Mouse (Mus musculus): ENCODE results near the gene Psmb9. TPM values are rescaled to one million over a fixed set of nuclear protein-coding genes. Genes with fewer than 3 reads are reported as not detected.

The Psmb9 gene
- polyA plus RNA-seq, 2 experiments = 5.8 to 6.0 TPM

DNA sequence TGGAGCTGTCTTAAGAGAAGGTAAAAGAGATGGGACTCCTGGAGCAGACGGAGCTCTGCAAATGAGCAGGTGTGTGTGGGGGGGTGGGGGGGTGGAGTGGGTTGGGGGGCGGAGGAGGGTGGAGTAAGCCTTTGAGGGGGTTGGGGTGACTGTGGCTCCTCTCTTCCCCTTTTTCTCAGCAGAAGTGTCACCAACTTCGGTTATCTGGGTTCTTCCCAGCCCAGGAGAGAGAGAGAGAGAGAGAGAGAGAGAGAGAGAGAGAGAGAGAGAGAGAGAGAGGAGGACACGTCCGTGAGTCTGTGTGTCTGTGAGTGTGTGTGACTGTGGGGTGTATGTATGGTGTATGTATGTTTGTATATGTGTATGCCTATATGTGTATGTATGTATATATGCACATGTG, 44.1 kb downstream of the Psmb9 start:
- H3K27me3 ChIP-seq (ENCODE audit: control insufficient read depth, insufficient read depth, low read length) = peaks cover 19% of the 10 kb centered on the region
- H3K4me2 ChIP-seq (ENCODE audit: low read depth) = no peak overlapping the region
- ATAC-seq (ENCODE audit: insufficient read depth) (no peak), DNase-seq (ENCODE audit: low read depth in 3 of 3, low spot score in 3 of 3) (no peak)
- no peak overlapping the region for H3K4me3 ChIP-seq (ENCODE audit: insufficient read depth in 1 of 2, low read depth in 2 of 2, low read length in 2 of 2)
- no peaks in the 10 kb centered on the region for H3K36me3 ChIP-seq (replicated peaks; ENCODE audit: control insufficient read depth, insufficient read depth, low read depth)
- peaks cover 3 to 10% of the 10 kb centered on the region in 2 experiments; a peak in 3 of 4 replicates for H3K4me1 ChIP-seq (replicated peaks; ENCODE audit: control insufficient read depth in 2 of 2, insufficient read depth in 2 of 2, low read length in 1 of 2)
- no peaks in the 10 kb centered on the region for H3K9me3 ChIP-seq (ENCODE audit: control insufficient read depth, low read length)
- H3K9ac ChIP-seq (replicated peaks) = no peak overlapping the region
- no peak overlapping the region for H3K27ac ChIP-seq
- WGBS (ENCODE audit: insufficient replicate concordance) = 17% methylated on average over 4 of the region's 5 CpGs
- TF ChIP-seq CTCF (IDR thresholded peaks at IDR 0.05; ENCODE audit: low read depth) (no peak), EP300 (IDR thresholded peaks at IDR 0.05; ENCODE audit: low read depth) (no peak)

DNA sequence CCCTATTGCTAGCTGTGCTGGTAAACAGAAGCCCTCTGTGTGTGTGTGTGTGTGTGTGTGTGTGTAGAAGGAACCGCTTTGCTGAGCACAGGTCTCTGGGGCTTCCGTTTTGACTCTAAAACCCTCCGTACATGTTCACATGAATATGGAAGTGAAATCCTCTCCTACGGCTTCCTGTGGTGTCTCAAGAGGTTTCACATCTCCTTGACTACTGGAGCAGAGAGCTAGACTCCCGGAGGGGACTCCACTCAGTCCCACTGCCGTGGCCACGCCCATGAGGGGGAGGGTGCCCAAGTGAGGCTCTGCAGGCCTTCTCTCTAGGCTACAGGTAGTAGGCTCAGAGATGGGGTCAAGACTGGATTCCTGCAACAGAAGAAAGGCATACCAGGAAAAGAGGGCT, 44.5 kb downstream of the Psmb9 start, which contains the start of gene H2-DMb2:
Gene H2-DMb2, plus strand, starts transcription at position 275 of the 400 bp plus-strand sequence.
- H3K9me3 ChIP-seq (ENCODE audit: control insufficient read depth, low read length) = no peaks in the 10 kb centered on the region
- H3K4me1 ChIP-seq (replicated peaks; ENCODE audit: control insufficient read depth in 2 of 2, insufficient read depth in 2 of 2, low read length in 1 of 2) = peaks cover 3 to 10% of the 10 kb centered on the region in 2 experiments; a peak in 3 of 4 replicates
- H3K27me3 ChIP-seq (ENCODE audit: control insufficient read depth, insufficient read depth, low read length) = peaks cover 19% of the 10 kb centered on the region
- TF ChIP-seq EP300 (IDR thresholded peaks at IDR 0.05; ENCODE audit: low read depth) = no peak
- no peak for TF ChIP-seq CTCF (IDR thresholded peaks at IDR 0.05; ENCODE audit: low read depth)
- no peak within 1 kb of the TSS for H3K27ac ChIP-seq
- no peak within 1 kb of the TSS for H3K4me2 ChIP-seq (ENCODE audit: low read depth)
- H3K4me3 ChIP-seq (ENCODE audit: insufficient read depth in 1 of 2, low read depth in 2 of 2, low read length in 2 of 2) = no peak within 1 kb of the TSS
- H3K36me3 ChIP-seq (replicated peaks; ENCODE audit: control insufficient read depth, insufficient read depth, low read depth) = no peaks in the 10 kb centered on the region
- no peak within 1 kb of the TSS for H3K9ac ChIP-seq (replicated peaks)
- DNase-seq (ENCODE audit: low read depth in 3 of 3, low spot score in 3 of 3) = no peak
- 10% methylated on average over 7 of the region's 7 CpGs for WGBS (ENCODE audit: insufficient replicate concordance)
- ATAC-seq (ENCODE audit: insufficient read depth) = peak; percentile 42; the same call in 1 of the 2 replicates

DNA sequence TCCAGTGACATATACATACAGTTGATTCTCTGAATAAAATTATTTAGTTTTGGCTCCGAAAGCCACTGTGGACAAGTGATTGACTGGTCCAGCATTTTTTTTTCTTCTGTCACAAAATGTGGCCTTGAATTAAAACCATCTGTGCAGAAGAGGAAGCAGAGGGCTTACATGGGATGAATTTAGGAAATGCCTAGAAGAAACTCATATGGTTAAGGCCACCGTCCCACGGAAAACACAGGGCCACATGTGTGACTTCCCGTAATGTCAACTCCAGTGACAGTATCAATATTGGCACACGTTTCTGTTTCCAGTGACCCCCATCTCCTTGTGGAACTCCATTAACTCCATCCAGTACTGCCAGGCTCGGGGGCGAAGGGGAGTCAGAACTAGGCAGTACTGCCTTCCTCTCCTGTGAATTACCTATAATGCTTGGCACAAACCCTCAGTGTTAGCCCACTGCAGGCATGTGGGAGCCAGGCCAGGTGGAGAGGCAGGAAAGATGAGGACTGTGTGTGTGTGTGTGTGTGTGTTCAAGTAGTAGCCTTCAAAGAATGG, 45.0 kb downstream of the Psmb9 start:
- H3K27me3 ChIP-seq (ENCODE audit: control insufficient read depth, insufficient read depth, low read length) = peaks cover 19% of the 10 kb centered on the region
- H3K36me3 ChIP-seq (replicated peaks; ENCODE audit: control insufficient read depth, insufficient read depth, low read depth) = no peaks in the 10 kb centered on the region
- H3K9me3 ChIP-seq (ENCODE audit: control insufficient read depth, low read length) = no peaks in the 10 kb centered on the region
- no peak overlapping the region for H3K27ac ChIP-seq
- no peak overlapping the region for H3K4me3 ChIP-seq (ENCODE audit: insufficient read depth in 1 of 2, low read depth in 2 of 2, low read length in 2 of 2)
- no peak for ATAC-seq (ENCODE audit: insufficient read depth)
- WGBS (ENCODE audit: insufficient replicate concordance) = 54% methylated on average over 7 of the region's 7 CpGs
- no peak for DNase-seq (ENCODE audit: low read depth in 3 of 3, low spot score in 3 of 3)
- no peak for TF ChIP-seq CTCF (IDR thresholded peaks at IDR 0.05; ENCODE audit: low read depth)
- no peak for TF ChIP-seq EP300 (IDR thresholded peaks at IDR 0.05; ENCODE audit: low read depth)
- H3K4me1 ChIP-seq (replicated peaks; ENCODE audit: control insufficient read depth in 2 of 2, insufficient read depth in 2 of 2, low read length in 1 of 2) = peaks cover 3 to 10% of the 10 kb centered on the region in 2 experiments; a peak in 3 of 4 replicates
- no peak overlapping the region for H3K4me2 ChIP-seq (ENCODE audit: low read depth)
- H3K9ac ChIP-seq (replicated peaks) = no peak overlapping the region

DNA sequence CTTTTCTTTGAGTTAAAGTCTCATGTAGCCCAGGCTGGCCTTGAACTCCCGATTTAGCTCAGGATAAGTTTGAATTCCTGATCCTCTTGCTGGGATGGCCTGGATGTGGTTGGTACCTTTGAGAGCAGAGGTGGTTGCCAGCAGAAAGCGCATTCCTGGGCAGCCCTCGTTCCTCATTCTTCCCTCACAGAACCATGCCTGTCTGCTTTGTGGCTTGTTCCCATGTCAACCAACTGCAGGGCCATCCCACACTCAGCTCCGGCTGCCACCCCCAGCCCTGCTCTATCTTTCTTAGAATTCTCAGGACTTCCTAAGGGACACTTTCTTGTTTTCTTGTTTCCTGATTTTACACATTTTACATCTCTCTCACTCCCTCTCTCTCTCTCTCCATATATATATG, 46.1 kb downstream of the Psmb9 start:
- Histone ChIP-seq H3K4me1 (replicated peaks; ENCODE audit: control insufficient read depth in 2 of 2, insufficient read depth in 2 of 2, low read length in 1 of 2) (peaks cover 3 to 10% of the 10 kb centered on the region in 2 experiments; a peak in 3 of 4 replicates), H3K4me3 (ENCODE audit: insufficient read depth in 1 of 2, low read depth in 2 of 2, low read length in 2 of 2) (no peak overlapping the region), H3K9ac (replicated peaks) (no peak overlapping the region), H3K36me3 (replicated peaks; ENCODE audit: control insufficient read depth, insufficient read depth, low read depth) (no peaks in the 10 kb centered on the region), H3K27ac (no peak overlapping the region), H3K27me3 (ENCODE audit: control insufficient read depth, insufficient read depth, low read length) (peaks cover 19% of the 10 kb centered on the region), H3K9me3 (ENCODE audit: control insufficient read depth, low read length) (no peaks in the 10 kb centered on the region), H3K4me2 (ENCODE audit: low read depth) (no peak overlapping the region)
- DNase-seq (ENCODE audit: low read depth in 3 of 3, low spot score in 3 of 3) (no peak), ATAC-seq (ENCODE audit: insufficient read depth) (no peak)
- no peak for TF ChIP-seq CTCF (IDR thresholded peaks at IDR 0.05; ENCODE audit: low read depth)
- TF ChIP-seq EP300 (IDR thresholded peaks at IDR 0.05; ENCODE audit: low read depth) = no peak
- WGBS (ENCODE audit: insufficient replicate concordance) = 41% methylated on average over 4 of the region's 4 CpGs

DNA sequence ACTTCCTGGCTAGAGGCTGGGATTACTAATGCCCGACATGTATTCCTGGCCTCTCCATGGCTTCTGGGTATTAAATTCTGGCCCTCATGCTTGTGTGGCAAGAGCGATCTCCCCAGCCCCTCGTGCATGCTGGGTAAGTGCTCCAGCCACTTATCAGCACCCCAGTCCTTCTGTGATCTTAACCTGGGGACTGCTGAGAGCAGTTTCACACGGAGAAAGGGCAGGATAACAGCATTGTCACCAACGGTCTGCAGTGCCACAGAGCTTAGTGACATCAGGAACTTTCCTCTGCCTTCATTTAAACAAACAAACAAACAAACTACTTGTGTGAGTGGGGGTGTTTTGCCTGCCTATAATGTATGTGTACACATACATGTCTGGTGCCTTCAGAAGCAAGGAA, 47.3 kb downstream of the Psmb9 start:
- WGBS (ENCODE audit: insufficient replicate concordance) = 7% methylated on average over 5 of the region's 5 CpGs
- peak overlapping the region; percentile 10 to 16; a peak in 2 of 4 replicates for H3K4me3 ChIP-seq (ENCODE audit: insufficient read depth in 1 of 2, low read depth in 2 of 2, low read length in 2 of 2)
- DNase-seq (ENCODE audit: low read depth in 3 of 3, low spot score in 3 of 3) = no peak
- no peak for TF ChIP-seq CTCF (IDR thresholded peaks at IDR 0.05; ENCODE audit: low read depth)
- TF ChIP-seq EP300 (IDR thresholded peaks at IDR 0.05; ENCODE audit: low read depth) = 0 out of 2 replicates have a peak, but pooled peaks have one; percentile 17
- peak; percentile 36; the same call in 1 of the 2 replicates for ATAC-seq (ENCODE audit: insufficient read depth)
- no peaks in the 10 kb centered on the region for H3K9me3 ChIP-seq (ENCODE audit: control insufficient read depth, low read length)
- peaks cover 19% of the 10 kb centered on the region for H3K27me3 ChIP-seq (ENCODE audit: control insufficient read depth, insufficient read depth, low read length)
- H3K9ac ChIP-seq (replicated peaks) = peak overlapping the region; percentile 23
- peaks cover 3 to 14% of the 10 kb centered on the region in 2 experiments; a peak in 3 of 4 replicates for H3K4me1 ChIP-seq (replicated peaks; ENCODE audit: control insufficient read depth in 2 of 2, insufficient read depth in 2 of 2, low read length in 1 of 2)
- no peak overlapping the region for H3K27ac ChIP-seq
- H3K36me3 ChIP-seq (replicated peaks; ENCODE audit: control insufficient read depth, insufficient read depth, low read depth) = no peaks in the 10 kb centered on the region
- H3K4me2 ChIP-seq (ENCODE audit: low read depth) = peak overlapping the region; percentile 66
